Mouse (Mus musculus): ENCODE measurements at regions not wholly inside any gene's neighbourhood (a gene's known extent, or its start where the extent isn't known, plus 50 kb on each side); places are given as distances from the start of the nearest gene placed in this dataset.
A peak's percentile ranks its signal among the peaks of the same experiment; 100 is the strongest.

GRCm38 (mm10) chr8:34268806-34269520 is 157.4 kb upstream of the Gm10131 start:
- H3K4me3 ChIP-seq (ENCODE audit: control insufficient read depth in 1 of 2, insufficient read depth in 1 of 2, low read depth in 2 of 2, low read length in 2 of 2) = no peak overlapping the region
- H3K79me2 ChIP-seq (ENCODE audit: control insufficient read depth, insufficient read depth, low read length, poor library complexity) = no peaks in the 10 kb centered on the region
- H3K4me1 ChIP-seq (ENCODE audit: control insufficient read depth in 1 of 2, insufficient read depth in 2 of 2, low read length in 2 of 2) = no peaks in the 10 kb centered on the region
- no peaks in the 10 kb centered on the region for H3K9me3 ChIP-seq (replicated peaks; ENCODE audit: insufficient read depth, low read length)
- no peak for DNase-seq (ENCODE audit: low read depth, low spot score)
- H3K27me3 ChIP-seq (ENCODE audit: control insufficient read depth in 1 of 2, insufficient read depth in 2 of 2, low read length in 2 of 2) = no peaks in the 10 kb centered on the region
- no peak overlapping the region for H3K27ac ChIP-seq (ENCODE audit: control insufficient read depth, low read depth, low read length)
- TF ChIP-seq GABPA (IDR thresholded peaks at IDR 0.05; ENCODE audit: low read depth, low read length) = no peak
- no peak for TF ChIP-seq NRF1 (IDR thresholded peaks at IDR 0.05; ENCODE audit: insufficient read depth, low read depth, low read length, poor library complexity, severe bottlenecking)
- no peak for TF ChIP-seq USF2 (IDR thresholded peaks at IDR 0.05; ENCODE audit: borderline replicate concordance in 1 of 2, insufficient read depth in 1 of 2, low read depth in 1 of 2, low read length in 2 of 2)
- no peak for TF ChIP-seq HCFC1 (IDR thresholded peaks at IDR 0.05; ENCODE audit: low read depth, low read length)
- no peak for TF ChIP-seq KAT2A (conservative IDR thresholded peaks at IDR 0.05; ENCODE audit: low read depth, low read length)
- no peak for TF ChIP-seq NELFE (IDR thresholded peaks at IDR 0.05; ENCODE audit: low read depth, low read length)
- TF ChIP-seq SMC3 (IDR thresholded peaks at IDR 0.05; ENCODE audit: low read depth, low read length) = peak; percentile 18; the same call in 1 of the 2 replicates
- TF ChIP-seq POLR2A (IDR thresholded peaks at IDR 0.05; ENCODE audit: control insufficient read depth in 1 of 2, insufficient read depth in 1 of 2, low read depth in 1 of 2, low read length in 2 of 2, poor library complexity in 1 of 2) = no peak
- no peak for TF ChIP-seq MAZ (IDR thresholded peaks at IDR 0.05; ENCODE audit: low read depth, low read length)
- TF ChIP-seq UBTF (IDR thresholded peaks at IDR 0.05; ENCODE audit: borderline replicate concordance, insufficient read depth, low read depth, low read length) = no peak
- peak; percentile 17 to 27 (median 18); a peak in 4 of 6 replicates for TF ChIP-seq CTCF (IDR thresholded peaks at IDR 0.05 in 2 of 3, conservative IDR thresholded peaks at IDR 0.05 in 1 of 3; ENCODE audit: control insufficient read depth in 1 of 3, insufficient read depth in 1 of 3, low read depth in 2 of 3, low read length in 3 of 3, poor library complexity in 1 of 3, severe bottlenecking in 1 of 3)
- TF ChIP-seq ZC3H11A (IDR thresholded peaks at IDR 0.05; ENCODE audit: low read depth, low read length) = no peak
- no peak for TF ChIP-seq ZMIZ1 (IDR thresholded peaks at IDR 0.05; ENCODE audit: low read depth, low read length)
- H3K9ac ChIP-seq (ENCODE audit: control insufficient read depth, low read depth, low read length, poor library complexity, severe bottlenecking) = no peak overlapping the region
- H3K36me3 ChIP-seq (ENCODE audit: control insufficient read depth in 1 of 2, insufficient read depth in 2 of 2, low read length in 2 of 2) = no peaks in the 10 kb centered on the region

- H3K36me3 ChIP-seq (ENCODE audit: control insufficient read depth in 1 of 2, insufficient read depth in 2 of 2, low read length in 2 of 2) = no peaks in the 10 kb centered on the region
- no peaks in the 10 kb centered on the region for H3K79me2 ChIP-seq (ENCODE audit: control insufficient read depth, insufficient read depth, low read length, poor library complexity)
- no peak overlapping the region for H3K27ac ChIP-seq (ENCODE audit: control insufficient read depth, low read depth, low read length)
- H3K9ac ChIP-seq (ENCODE audit: control insufficient read depth, low read depth, low read length, poor library complexity, severe bottlenecking) = no peak overlapping the region
- no peak overlapping the region for H3K4me3 ChIP-seq (ENCODE audit: control insufficient read depth in 1 of 2, insufficient read depth in 1 of 2, low read depth in 2 of 2, low read length in 2 of 2)
- H3K4me1 ChIP-seq (ENCODE audit: control insufficient read depth in 1 of 2, insufficient read depth in 2 of 2, low read length in 2 of 2) = no peaks in the 10 kb centered on the region
- TF ChIP-seq MYC (IDR thresholded peaks at IDR 0.05; ENCODE audit: low read depth, low read length) = no peak
- TF ChIP-seq UBTF (IDR thresholded peaks at IDR 0.05; ENCODE audit: borderline replicate concordance, insufficient read depth, low read depth, low read length) = no peak
- TF ChIP-seq HCFC1 (IDR thresholded peaks at IDR 0.05; ENCODE audit: low read depth, low read length) = no peak
- DNase-seq (ENCODE audit: low read depth, low spot score) = no peak
- H3K27me3 ChIP-seq (ENCODE audit: control insufficient read depth in 1 of 2, insufficient read depth in 2 of 2, low read length in 2 of 2) = no peaks in the 10 kb centered on the region
- no peaks in the 10 kb centered on the region for H3K9me3 ChIP-seq (replicated peaks; ENCODE audit: insufficient read depth, low read length)
These were observed 143.4 kb upstream of the Gm10131 start for GRCm38 (mm10) chr8:34254978-34255377.

All from MEL (cell line).